Mouse (Mus musculus) granulocyte monocyte progenitor cell, adult 5-6 weeks (primary cell): ENCODE measurements around the gene Osbpl2. TPM values are rescaled to one million over a fixed set of nuclear protein-coding genes. Genes with fewer than 3 reads are reported as not detected.

Source experiments
- ATAC-seq: replicated peaks from 2 replicates; pipeline ENCODE4 v1.8.0; 2016; ENCODE audit warnings: mild to moderate bottlenecking, moderate TSS enrichment, inconsistent platforms; ENCODE audit not compliant: poor library complexity, severe bottlenecking
- total RNA-seq, 2 experiments: library from RNA; stranded (forward) in 1 of 2; stranded (reverse) in 1 of 2; fragments of 200-712, 200-1000 nt in 1 of 2; fragments of >200 nt in 1 of 2; fragmentation: Nextera tagmentation in 1 of 2; gene quantifications; 2 replicates each; pipeline ENCODE4 v1.2.3; 2014 to 2017

Osbpl2 gene
- total RNA-seq, 2 experiments from 2014 or later = 27.3 to 35.1 TPM

- peak; percentile 73 for ATAC-seq
These were observed 15.0 kb upstream of the Osbpl2 start, which contains the start of gene Hrh3 for GRCm38 (mm10) chr2:180103978-180104658. Hrh3 (minus strand) TSS chr2:180104488.

- ATAC-seq = no peak
These were observed 14.3 kb upstream of the Osbpl2 start for GRCm38 (mm10) chr2:180104659-180105377.

- ATAC-seq = no peak
These were observed 13.5 kb upstream of the Osbpl2 start for GRCm38 (mm10) chr2:180105441-180106190.

- ATAC-seq = peak; percentile 48; the same call in 1 of the 2 replicates
These were observed 12.0 kb upstream of the Osbpl2 start for GRCm38 (mm10) chr2:180107081-180107480.

- ATAC-seq = no peak
These were observed 10.8 kb upstream of the Osbpl2 start for GRCm38 (mm10) chr2:180108285-180108684.

- ATAC-seq = no peak
These were observed 4.9 kb upstream of the Osbpl2 start for GRCm38 (mm10) chr2:180113909-180114890.

GRCm38 (mm10) chr2:180115279-180115678, 3.8 kb upstream of the Osbpl2 start:
- no peak for ATAC-seq

GRCm38 (mm10) chr2:180116081-180116493, 3.0 kb upstream of the Osbpl2 start:
- no peak for ATAC-seq

GRCm38 (mm10) chr2:180116741-180117484, 2.2 kb upstream of the Osbpl2 start:
- ATAC-seq = no peak

GRCm38 (mm10) chr2:180117485-180118194, 1.5 kb upstream of the Osbpl2 start:
- 0 out of 2 replicates have a peak, but pooled peaks have one; percentile 7 for ATAC-seq

- ATAC-seq = no peak
These were observed 559 bp downstream of the Osbpl2 start for GRCm38 (mm10) chr2:180119439-180120291.

GRCm38 (mm10) chr2:180120292-180120761, 1.2 kb downstream of the Osbpl2 start:
- ATAC-seq = peak; percentile 23

- no peak for ATAC-seq
These were observed 5.1 kb downstream of the Osbpl2 start for GRCm38 (mm10) chr2:180124192-180124591.

- peak; percentile 74 for ATAC-seq
These were observed 7.1 kb downstream of the Osbpl2 start for GRCm38 (mm10) chr2:180126195-180126594.

GRCm38 (mm10) chr2:180127675-180128074, 8.6 kb downstream of the Osbpl2 start:
- ATAC-seq = peak; percentile 86

- ATAC-seq = no peak
These were observed 14.1 kb downstream of the Osbpl2 start for GRCm38 (mm10) chr2:180133231-180133630.

- peak; percentile 80 for ATAC-seq
These were observed 14.8 kb downstream of the Osbpl2 start for GRCm38 (mm10) chr2:180133911-180134310.
